Mouse (Mus musculus) brain, adult 2 months (tissue): ENCODE measurements at regions not wholly inside any gene's neighbourhood (a gene's known extent, or its start where the extent isn't known, plus 50 kb on each side); places are given as distances from the start of the nearest gene placed in this dataset.

Experiments used
- DNase-seq: peaks from one replicate; pipeline ENCODE4 v3.0.0; 2011; ENCODE audit warnings: low read depth, low spot score

DNA sequence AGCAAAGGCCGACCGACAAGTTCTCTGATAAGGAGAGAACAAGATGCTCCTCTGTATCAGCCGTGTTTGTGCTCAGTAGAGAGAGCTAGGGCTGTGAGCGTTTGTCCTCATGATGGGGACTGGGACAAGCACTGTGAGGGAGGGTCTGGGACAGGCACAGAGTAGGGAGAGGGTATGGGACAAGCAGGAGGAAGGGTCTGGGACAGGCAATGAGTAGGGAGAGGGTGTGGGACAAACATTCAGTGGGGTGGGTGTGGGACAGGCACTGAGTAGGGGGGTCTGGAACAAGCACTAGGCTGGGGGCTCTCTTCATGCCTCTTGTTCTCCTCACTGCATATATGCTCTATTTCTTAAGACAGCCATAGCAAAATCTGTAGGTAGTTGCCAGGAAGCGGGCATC lies 70.2 kb upstream of the Plcl2 start:
- no peak for DNase-seq

DNA sequence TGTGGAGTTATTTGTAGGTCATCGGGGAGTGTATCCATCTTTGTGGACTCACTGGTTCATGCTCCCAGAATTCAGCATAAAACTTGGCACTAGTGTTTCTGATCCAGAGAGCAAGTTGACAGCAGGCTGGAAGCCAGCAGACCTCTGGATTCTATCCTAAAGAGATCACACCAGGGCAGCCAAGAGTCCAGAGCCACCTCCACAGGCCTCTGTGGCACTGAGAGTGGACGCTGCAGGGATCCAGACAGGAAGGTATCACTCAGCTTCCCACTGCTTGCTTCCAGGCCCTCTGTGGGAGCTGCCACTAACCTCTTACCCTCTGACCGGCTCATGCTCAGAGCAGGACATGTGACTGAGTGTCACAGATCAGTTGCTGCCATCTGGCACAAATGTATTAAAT lies 69.8 kb upstream of the Plcl2 start:
- DNase-seq = peak; percentile 66

DNA sequence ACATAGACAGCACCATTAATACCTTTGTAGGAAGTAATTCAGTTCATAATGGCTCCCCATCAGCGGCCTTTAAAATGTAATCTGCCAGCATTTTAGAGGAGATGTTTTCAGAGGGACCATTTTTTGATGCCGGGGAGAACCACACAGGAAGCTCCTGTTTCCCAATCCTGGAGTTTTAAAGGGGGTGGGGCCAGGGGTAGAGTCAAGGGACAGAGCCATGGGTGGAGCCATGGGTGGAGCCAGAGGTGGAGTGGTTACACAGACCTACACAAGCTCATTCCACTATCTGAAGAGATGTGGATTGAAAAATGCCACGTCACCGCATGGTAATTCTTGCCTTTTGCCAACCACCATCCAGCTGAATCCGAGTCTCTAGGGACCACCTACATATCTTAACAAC lies 67.1 kb upstream of the Plcl2 start:
- no peak for DNase-seq

DNA sequence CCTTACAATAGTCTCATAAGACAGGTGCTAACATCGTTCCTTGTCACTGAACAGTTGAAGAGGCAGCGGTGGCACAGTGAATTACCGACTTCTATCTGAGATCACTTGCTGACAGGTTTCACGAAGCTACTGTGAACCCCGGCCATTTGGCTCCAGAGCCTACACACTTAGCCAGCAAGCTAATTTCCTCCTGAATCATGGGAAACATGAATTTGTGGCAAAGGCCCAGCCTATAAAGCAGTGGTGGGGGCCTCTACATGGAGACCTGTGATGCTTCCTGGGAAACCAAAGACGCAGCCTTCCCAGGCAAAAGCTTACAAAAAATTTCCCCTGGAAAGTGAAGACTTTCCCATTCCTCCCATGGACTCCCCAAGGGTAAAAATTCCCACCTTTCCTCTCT lies 66.3 kb upstream of the Plcl2 start:
- DNase-seq = no peak

DNA sequence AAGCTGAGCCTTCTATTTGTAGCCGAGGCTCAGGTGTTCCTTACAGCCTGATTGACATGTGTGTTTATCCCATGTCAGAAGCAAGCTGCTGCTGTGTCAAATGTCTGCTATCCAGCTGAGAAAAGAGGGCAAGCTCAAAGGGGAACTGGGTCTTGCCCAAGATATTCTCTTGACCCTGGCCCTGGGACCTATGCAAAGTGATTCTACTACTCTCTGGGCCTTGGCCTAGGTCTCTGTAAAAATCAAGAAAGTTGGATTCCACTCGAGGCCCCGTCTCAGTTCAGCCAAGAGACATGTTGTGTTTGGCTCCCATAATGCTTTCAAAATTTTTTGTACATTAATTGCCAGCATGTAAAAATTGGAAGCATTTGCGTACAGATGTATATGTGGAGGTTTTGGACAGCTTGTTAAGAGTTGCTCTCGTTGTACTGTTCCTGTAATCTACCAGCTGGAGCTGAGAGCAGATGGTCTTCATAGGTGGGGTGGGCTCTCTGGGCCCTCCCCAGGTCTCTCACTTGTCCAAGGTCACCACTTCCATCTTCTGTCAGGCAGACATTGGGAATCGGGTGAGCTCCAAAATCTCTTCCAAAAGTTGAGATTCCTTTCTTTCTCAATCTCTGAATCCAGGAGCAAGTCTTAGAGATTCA lies 65.7 kb upstream of the Plcl2 start:
- DNase-seq = no peak

DNA sequence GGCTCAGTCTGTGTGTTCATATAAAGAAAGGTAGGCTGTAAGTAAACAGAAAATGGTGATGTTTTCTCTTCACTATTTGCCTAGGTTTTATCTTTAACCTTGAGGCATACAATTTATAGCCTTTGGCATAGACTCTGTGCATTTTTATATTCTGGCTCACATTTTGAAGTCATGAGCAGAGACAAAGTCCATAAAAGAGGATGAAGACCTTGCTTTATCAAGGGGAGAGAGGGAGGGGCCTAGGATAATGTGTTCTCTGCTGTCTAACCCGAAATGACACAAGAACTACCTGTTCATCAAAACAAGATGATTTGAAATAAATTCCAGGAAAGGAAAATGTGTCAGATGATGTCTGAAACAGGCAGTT lies 65.2 kb upstream of the Plcl2 start:
- no peak for DNase-seq

GRCm38 (mm10) chr17:50448693-50449092 lies 60.5 kb upstream of the Plcl2 start:
- DNase-seq = no peak

DNA sequence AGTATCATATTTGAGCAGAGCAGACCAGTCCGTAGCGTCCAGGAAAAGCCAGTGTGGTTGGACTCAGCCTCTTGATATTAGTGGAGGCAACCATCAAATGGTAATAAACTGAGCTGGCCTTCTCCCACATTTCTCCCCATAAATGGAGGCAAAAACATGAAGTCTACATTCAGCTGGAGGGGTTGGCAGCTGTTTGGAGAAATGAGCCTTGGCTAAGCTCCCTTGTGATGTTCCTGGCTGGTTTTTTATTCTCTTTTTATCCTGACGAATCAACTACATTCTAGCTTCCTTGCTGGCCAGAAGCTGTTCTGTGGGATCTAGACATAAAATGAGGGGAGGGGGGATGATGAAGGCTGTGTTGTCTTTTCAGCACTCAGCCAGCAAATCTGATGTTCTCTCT lies 57.6 kb upstream of the Plcl2 start:
- DNase-seq = peak; percentile 54

DNA sequence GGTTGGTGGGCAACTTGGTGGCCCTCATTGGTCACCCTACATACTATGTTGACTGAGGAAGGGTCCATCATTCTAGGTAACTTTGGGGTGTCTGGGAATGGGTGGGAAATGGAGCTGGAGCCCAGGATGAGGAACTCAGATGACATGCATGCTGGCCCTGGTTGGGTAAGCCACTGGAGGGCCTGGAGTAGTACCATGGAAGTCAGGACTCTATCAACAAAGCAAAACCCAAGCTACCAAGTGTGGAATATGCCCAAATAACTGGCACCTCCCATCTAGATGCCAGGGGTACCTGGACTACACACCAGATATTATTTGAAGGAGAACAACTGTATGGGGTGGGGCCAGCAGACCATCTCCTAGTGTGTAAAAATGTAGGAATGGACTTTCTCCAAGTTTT lies 55.7 kb upstream of the Plcl2 start:
- DNase-seq = no peak

DNA sequence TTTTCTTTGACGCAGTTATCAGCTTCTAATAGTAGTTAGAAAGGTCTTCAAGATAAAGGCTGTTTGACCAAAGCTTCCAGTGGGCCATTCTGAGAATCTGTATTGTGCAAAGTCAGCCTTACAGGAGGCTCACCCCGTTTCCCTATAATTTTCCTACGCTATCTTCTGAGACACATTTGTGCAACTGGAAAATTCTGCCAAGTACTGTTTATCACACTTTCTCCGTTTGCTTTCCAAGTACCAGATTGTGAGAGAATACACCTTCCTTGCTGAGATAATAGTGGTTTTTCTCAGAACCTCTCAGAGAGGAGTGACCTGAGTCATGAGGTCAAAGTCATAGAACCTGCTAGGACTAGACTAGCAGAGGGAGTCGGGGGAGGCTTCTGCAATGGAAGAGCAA lies 55.2 kb upstream of the Plcl2 start:
- peak; percentile 36 for DNase-seq

DNA sequence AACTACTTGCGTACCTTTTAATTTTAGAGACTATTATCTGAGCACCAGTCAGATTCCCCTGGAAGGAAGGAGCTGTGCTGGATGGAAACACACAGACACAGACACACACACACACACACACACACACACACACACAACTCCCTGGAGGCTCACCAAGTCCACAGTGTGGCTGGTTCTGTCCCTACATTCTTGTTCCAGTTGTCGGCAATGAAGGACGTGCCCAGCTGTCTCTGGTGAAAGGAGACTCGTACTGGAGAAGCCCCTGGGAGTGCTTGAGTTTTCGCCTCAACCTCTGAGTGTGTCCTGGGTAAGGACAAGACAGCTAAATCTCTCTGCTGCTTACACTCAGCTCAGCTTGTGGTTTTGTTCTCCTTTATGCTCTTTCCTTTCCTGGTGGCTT lies 54.3 kb upstream of the Plcl2 start:
- DNase-seq = no peak

GRCm38 (mm10) chr17:50455719-50456118 lies 53.5 kb upstream of the Plcl2 start:
- DNase-seq = no peak

DNA sequence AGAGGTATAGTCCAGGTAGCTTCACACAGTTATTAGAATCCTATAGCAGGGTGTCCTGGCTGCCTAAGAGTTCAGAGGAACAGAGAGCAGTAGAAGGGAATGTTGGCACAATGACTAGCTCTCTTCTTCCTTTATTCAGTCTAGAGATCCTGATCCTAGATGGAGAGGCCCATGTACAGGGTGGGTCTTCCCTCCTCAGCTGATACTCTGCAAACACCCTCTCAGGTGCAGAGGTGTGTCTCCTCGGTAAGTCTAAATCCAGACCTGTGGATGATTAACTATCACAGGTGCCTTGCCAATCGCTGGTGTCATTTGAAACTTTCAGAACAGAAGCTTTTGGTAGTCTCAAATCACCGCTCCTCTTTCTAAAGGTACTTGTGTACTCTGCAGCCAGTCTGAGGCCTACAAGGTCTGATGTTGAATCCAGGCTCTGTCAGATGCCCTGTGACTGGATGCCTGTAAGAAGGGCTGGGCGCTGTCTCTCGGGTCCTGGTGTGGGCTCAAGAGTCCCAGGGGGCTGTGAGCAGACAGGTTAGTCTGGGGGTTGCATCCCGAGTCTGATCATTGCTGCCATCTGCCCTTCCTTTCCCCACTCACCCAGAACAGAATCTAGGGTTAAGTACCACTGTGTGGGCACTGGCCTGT lies 52.0 kb upstream of the Plcl2 start:
- DNase-seq = no peak

- no peak for DNase-seq
Measured at GRCm38 (mm10) chr17:50458232-50458631, 51.0 kb upstream of the Plcl2 start.
